Mouse (Mus musculus) E14TG2a.4 (cell line): Measurements from ENCODE around the gene Robo1.

ENCODE experiments used
- CTCF ChIP-seq: conservative IDR thresholded peaks from 2 replicates; pipeline ENCODE4 v1.5.1; 2014; ENCODE audit warnings: low read length
- NANOG ChIP-seq: IDR thresholded peaks from 2 replicates; pipeline ENCODE4 v1.6.1; 2014; ENCODE audit warnings: borderline replicate concordance, low read length, mixed read lengths

GRCm38 (mm10) chr16:72622868-72623267 lies 314.8 kb downstream of the Robo1 start:
- TF ChIP-seq CTCF, result no peak
- TF ChIP-seq NANOG, result no peak
